Mouse (Mus musculus) kidney, adult 18-20 months (tissue): ENCODE results near the gene 4930579G24Rik.
A peak's percentile ranks its signal among the peaks of the same experiment; 100 is the strongest.

Experiments
- DNase-seq: peaks from one replicate; pipeline ENCODE4 v3.0.0; 2021

4930579G24Rik gene

GRCm38 (mm10) chr3:79628561-79629415 lies at the start of gene 4930579G24Rik:
TSS of gene 4930579G24Rik (plus strand) at chr3:79629079.
- peak; percentile 95 for DNase-seq

DNA sequence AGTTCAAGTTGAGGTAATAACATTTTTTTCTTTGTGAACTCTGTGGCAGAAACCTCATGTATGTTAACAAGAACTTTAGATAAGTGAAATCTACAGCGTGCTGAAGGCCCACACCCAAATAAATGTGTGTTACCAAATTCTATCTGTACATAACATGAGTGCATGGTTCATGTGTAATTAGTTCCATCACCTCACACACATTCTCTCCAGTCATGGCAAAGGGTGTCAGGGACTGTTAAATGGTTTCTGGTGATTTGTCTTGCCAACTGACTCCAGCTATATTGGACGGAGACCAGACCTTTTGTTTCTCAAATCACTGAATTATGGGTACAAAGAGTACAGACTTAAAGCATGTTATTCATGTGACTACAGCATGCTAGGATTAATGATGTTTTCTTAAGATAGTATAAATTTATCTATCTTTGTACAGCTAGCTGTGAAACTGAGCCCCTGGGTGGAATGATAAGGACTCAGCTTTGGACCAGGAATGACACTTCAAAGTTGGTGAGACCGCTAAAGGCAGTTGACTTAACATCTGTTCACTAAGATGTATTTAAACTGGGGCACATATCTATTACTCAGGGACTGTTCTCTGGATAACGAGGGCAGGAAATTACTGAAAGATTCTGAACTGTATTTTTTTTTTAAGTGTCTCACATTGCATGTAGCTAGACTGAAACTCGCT lies 48.8 kb upstream of the 4930579G24Rik start:
- DNase-seq, result no peak

GRCm38 (mm10) chr3:79586804-79587203 lies 42.1 kb upstream of the 4930579G24Rik start:
- peak; percentile 94 for DNase-seq

DNA sequence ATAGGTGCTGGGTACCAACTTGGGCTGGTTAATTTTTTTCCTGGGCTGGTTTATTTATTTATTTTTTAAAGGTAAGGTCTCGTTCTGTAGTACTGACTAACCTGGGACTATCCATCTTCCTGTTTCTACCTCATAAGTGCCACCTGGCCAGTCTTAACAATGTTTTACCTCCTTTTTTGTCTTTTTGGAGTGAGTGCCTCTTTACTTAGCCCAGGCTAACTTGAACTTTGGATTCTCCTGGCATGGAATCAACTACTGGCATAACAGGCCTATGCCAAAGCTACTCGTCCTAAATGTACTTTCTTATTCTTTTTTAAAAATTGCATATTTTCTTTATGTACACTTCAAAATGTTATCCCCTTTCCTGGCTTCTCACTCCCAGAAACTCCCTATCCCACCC lies 39.2 kb upstream of the 4930579G24Rik start:
- DNase-seq, result no peak

GRCm38 (mm10) chr3:79590863-79591792 lies 37.8 kb upstream of the 4930579G24Rik start, which contains the start of gene Ppid:
TSS of gene Ppid (plus strand) at chr3:79591342.
- peak; percentile 78 for DNase-seq

DNA sequence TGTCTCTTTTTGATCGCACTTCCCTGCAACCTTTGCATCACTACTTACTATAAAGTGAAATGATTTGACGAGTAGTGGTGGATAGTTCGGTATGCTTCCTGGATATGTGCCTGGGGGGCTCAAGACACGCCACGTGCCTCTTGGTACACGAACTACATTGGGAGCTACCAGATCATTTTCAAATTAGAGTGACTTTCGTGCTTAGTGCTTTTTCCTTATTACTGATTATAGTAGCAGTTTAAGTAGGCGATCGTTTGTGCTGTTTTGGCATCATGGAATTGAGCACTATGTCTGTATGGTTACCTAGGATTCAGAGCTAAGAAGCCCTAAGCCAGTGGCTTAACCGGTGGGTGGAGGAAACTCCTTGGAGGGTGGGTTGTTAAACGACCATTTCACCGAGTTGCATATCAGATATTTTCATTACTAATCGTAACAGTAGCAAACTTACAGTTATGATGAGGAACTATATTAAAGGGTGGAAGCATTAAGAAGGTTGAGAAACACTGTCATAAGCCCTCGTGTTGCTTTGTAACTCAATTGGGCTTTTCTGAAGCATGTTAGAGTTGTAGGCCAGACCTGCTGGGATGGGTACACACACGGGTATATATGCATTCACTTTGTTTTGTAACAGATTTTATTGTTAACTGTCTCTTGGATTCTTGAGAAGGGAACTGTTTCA lies 36.9 kb upstream of the 4930579G24Rik start:
- no peak for DNase-seq

- DNase-seq, result no peak
Measured at GRCm38 (mm10) chr3:79595468-79595867, 33.4 kb upstream of the 4930579G24Rik start.

- no peak for DNase-seq
Measured at GRCm38 (mm10) chr3:79609886-79610285, 19.0 kb upstream of the 4930579G24Rik start.

DNA sequence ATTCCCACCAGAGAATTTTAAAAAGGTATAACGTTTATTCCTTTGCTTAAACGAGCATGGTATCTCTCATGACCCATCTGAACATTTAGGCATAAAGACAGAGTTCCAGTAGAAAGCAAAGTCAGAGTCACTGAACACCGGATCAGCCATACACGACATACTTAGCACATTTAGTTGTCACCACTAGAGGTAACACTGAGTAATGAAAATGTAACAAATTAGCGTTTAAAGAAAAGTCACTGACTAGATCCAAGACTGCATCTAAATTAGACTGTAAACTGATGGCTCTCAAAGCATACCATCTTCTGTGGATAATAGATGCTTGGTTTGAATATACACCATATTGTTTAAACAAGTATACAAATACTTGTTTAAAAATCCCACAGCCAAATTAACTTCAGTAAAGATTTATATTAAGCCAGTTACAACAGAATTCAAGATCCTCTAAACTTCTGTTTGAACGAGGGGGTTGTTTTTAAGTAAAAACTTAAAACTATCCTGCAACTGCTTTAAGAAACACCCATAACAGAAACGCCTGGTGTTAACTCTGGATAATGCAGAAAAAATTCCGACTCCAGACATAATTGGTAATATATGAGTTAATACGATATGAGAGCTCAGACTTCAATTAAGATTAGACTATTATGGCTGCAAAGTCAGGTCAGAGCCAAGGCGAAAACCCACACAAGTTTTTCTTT lies 1.2 kb upstream of the 4930579G24Rik start:
- no peak for DNase-seq

DNA sequence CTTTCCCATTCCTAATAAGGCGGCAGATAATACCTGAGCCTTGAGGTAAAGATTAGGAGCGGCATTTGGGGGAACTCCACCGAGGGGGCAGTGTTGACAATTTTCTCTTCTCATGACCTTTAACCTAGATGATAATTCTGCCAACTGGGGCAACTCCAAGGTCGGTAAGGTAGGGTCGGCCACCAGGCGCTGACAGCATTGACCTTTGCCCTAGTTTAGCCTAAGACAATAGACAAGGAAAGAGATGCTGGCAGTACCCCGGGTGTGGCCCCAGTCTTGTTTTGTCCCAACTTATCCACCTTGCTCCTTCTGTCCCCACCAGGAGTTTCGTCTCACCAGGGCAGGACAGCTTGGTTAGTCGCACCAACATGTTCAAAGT lies 708 bp upstream of the 4930579G24Rik start:
- no peak for DNase-seq

DNA sequence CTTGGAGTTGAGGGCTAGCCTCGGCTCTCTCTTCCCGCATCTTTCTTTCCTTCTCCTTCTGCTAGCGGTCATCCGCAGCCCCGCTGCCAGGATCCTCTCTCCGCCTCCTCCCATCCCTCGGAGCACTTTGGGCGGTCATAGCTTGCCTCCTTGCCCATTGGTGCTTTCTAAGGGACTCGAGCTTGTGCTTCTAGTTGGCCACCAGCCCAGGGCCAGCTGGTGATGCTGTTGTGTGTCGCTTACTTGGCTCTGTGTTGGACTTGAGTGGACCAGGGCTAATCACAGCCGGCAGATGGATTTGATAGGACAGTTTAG lies 494 bp downstream of the 4930579G24Rik start, which contains the start of gene Etfdh:
Gene Etfdh (minus strand): TSS at position 85 of the 315 bp plus-strand sequence.
- no peak for DNase-seq

GRCm38 (mm10) chr3:79652129-79652528 lies 23.2 kb downstream of the 4930579G24Rik start:
- no peak for DNase-seq

DNA sequence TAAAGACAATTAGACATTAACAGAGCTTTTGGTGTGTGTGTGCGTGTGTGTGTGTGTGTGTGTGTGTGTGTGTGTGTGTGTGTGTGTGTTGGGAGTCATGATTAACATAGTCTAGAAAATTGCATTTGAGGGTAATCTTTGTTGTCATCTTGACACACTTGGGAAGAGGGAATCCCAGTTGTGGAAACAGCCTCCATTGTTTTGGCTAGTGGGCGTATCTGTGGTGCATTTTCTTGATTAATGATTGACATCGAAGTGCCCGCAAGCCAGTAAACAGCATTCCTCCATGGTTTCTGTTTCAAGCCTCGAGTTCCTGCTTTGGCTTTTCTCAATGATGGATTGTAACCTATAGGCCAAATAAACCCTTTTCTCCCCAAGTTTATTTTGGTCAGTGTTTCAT lies 27.8 kb downstream of the 4930579G24Rik start:
- DNase-seq, result no peak

- DNase-seq, result peak; percentile 28
Measured at GRCm38 (mm10) chr3:79664787-79665408, 36.0 kb downstream of the 4930579G24Rik start.

- DNase-seq, result peak; percentile 25
Measured at GRCm38 (mm10) chr3:79670556-79670955, 41.7 kb downstream of the 4930579G24Rik start.

DNA sequence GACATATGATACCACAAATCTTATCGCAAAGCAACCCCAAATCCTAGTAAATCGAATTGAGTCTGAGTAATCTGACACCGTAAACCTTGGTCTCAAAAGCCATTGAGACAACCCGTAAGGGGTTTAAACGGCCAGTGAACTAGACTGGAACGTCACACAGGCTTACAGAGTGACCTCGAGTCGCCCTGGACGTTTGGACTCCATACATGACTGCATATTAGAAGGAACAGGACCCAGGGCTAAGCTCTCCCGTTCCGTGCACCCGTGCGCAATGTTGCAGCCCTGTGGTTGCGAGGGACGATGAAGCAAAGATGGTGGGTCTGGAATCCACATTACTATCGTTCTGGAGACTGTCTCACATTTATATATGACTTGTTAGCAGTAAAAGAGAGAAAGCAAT lies 43.3 kb downstream of the 4930579G24Rik start:
- DNase-seq, result no peak

- peak; percentile 51 for DNase-seq
Measured at GRCm38 (mm10) chr3:79673082-79673481, 44.2 kb downstream of the 4930579G24Rik start.

- DNase-seq, result no peak
Measured at GRCm38 (mm10) chr3:79674641-79675040, 45.8 kb downstream of the 4930579G24Rik start.

- DNase-seq, result no peak
Measured at GRCm38 (mm10) chr3:79676411-79676810, 47.5 kb downstream of the 4930579G24Rik start.
